Mouse (Mus musculus) lung, postnatal 0 days (tissue): Measurements from ENCODE around the gene Smad5. TPM values are rescaled to one million over a fixed set of nuclear protein-coding genes. Genes with fewer than 3 reads are reported as not detected.

ENCODE experiments used
- ATAC-seq: fragments of 200-750 bp; cut with Nextera tagmentation; 2 replicates; pipeline ENCODE4 v1.8.0; 2017; ENCODE audit warnings: moderate library complexity
- DNase-seq: peaks from one replicate; pipeline ENCODE4 v3.0.0-alpha.2; 2016; ENCODE audit warnings: low spot score
- H3K27ac ChIP-seq: fragments of 300-500 bp; sonication (generic); 2 replicates; pipeline ENCODE4 v1.5.1; 2014; ENCODE audit warnings: antibody characterized with exemption, mild to moderate bottlenecking, low read length, mixed read lengths
- H3K27me3 ChIP-seq: fragments of 300-500 bp; sonication (generic); replicated peaks from 2 replicates; pipeline ENCODE4 v1.6.1; 2014; ENCODE audit warnings: low read length, mixed read lengths; ENCODE audit not compliant: insufficient read depth
- H3K36me3 ChIP-seq: fragments of 300-500 bp; sonication (generic); 2 replicates; pipeline ENCODE4 v1.6.1; 2014; ENCODE audit warnings: low read length, mixed read lengths; ENCODE audit not compliant: insufficient read depth
- H3K4me1 ChIP-seq: fragments of 300-500 bp; sonication (generic); 2 replicates; pipeline ENCODE4 v1.6.1; 2014; ENCODE audit warnings: antibody characterized with exemption, low read depth, low read length, mixed read lengths; ENCODE audit not compliant: insufficient read depth
- H3K4me2 ChIP-seq: fragments of 300-500 bp; sonication (generic); replicated peaks from 2 replicates; pipeline ENCODE4 v1.6.1; 2014; ENCODE audit warnings: low read depth, mild to moderate bottlenecking, low read length, moderate library complexity, mixed read lengths
- H3K4me3 ChIP-seq: fragments of 300-500 bp; sonication (generic); 2 replicates; pipeline ENCODE4 v1.5.1; 2014; ENCODE audit warnings: low read depth, low read length
- H3K9ac ChIP-seq: fragments of 300-500 bp; sonication (generic); replicated peaks from 2 replicates; pipeline ENCODE4 v1.6.1; 2014; ENCODE audit warnings: low read depth, mild to moderate bottlenecking
- H3K9me3 ChIP-seq: fragments of 300-500 bp; sonication (generic); 2 replicates; pipeline ENCODE4 v1.6.1; 2016; ENCODE audit warnings: low read length, mixed read lengths
- CTCF ChIP-seq: IDR thresholded peaks from 2 replicates; pipeline ENCODE4 v1.5.1; 2016; ENCODE audit warnings: antibody characterized with exemption, mild to moderate bottlenecking
- EP300 ChIP-seq: IDR thresholded peaks from 2 replicates; pipeline ENCODE4 v1.6.1; 2016; ENCODE audit warnings: antibody characterized with exemption, mild to moderate bottlenecking, control low read depth
- WGBS: fragments of 180-500 bp; shearing (Covaris S2); extraction: QIAGEN DNeasy Blood & Tissue Kit; methylation state at CpG from one replicate; pipeline ENCODE4 v1.1.7; 2014; 5-methylcytosine and 5-hydroxymethylcytosine counted together
- polyA plus RNA-seq: library from polyadenylated mRNA; unstranded; fragments of >200 nt; fragmentation: Nextera tagmentation; extraction: Ambion mirVana; gene quantifications from 2 replicates; pipeline ENCODE4 v1.2.1, GENCODE M21; 2015

The Smad5 gene
- polyA plus RNA-seq = 16.6 and 16.9 TPM in 2 replicates

DNA sequence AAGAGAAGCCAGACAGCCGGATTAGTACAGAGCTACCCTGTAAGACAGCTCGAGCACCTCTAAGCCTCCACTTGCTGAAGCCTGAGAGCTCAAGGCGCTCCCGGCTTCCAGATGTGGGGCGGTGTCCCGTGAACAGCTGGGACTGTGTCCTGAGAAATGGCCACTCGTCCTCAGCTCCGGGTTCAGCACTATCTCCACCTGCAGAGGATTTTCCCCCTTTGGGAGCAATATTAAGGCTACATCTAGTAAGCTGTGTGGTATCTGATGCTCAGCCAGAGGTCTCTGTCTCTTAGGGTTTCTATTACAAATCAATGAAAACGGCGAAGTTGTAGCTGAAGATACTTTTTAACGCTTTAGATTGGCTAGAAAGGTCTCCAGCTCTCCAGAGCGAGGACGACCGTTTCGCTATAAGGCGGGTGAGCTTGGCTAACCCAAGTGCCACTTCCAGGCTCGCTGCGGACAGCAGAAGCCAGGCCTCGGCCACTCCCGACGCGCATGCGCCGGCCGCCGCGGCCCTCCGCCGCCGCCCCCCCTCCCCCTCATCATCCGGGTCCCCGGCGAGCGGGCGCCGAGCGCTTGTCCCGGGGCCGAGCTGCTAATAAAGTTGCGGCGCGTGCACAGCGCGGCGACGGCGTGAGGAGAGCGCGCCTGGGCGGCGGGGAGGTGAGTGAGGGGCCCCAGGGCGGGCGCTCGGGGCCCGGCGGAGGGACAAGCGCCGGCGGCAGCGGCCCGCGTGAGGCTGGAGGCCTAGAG lies at the start of gene Smad5:
Gene Smad5 (plus strand): TSS at position 542 of the 753 bp plus-strand sequence.
- 5% methylated on average over 38 of the region's 62 CpGs for WGBS
- peak within 1 kb of the TSS; percentile 100 for H3K27ac ChIP-seq
- H3K9ac ChIP-seq = peak within 1 kb of the TSS; percentile 86
- no peaks in the 10 kb centered on the region for H3K27me3 ChIP-seq
- ATAC-seq (peak; percentile 91), DNase-seq (peak; percentile 95)
- H3K4me2 ChIP-seq = peak within 1 kb of the TSS; percentile 69
- H3K36me3 ChIP-seq = peaks cover 6% of the 10 kb centered on the region; the same call in 1 of the 2 replicates
- H3K4me3 ChIP-seq = peak within 1 kb of the TSS; percentile 75
- TF ChIP-seq EP300 = no peak
- TF ChIP-seq CTCF = no peak
- peaks cover 18% of the 10 kb centered on the region; the same call in 1 of the 2 replicates for H3K4me1 ChIP-seq
- no peaks in the 10 kb centered on the region for H3K9me3 ChIP-seq

- 60% methylated on average over 5 of the region's 5 CpGs for WGBS
- no peaks in the 10 kb centered on the region for H3K36me3 ChIP-seq
- DNase-seq (peak; percentile 28), ATAC-seq (0 out of 2 replicates have a peak, but pooled peaks have one; percentile 16)
- no peak overlapping the region for H3K9ac ChIP-seq
- TF ChIP-seq CTCF (no peak), EP300 (no peak)
- peaks cover 5% of the 10 kb centered on the region; the same call in 1 of the 2 replicates for H3K4me1 ChIP-seq
- H3K4me2 ChIP-seq = no peak overlapping the region
- no peaks in the 10 kb centered on the region for H3K9me3 ChIP-seq
- H3K27ac ChIP-seq = no peak overlapping the region
- no peak overlapping the region for H3K4me3 ChIP-seq
- no peaks in the 10 kb centered on the region for H3K27me3 ChIP-seq
These were observed 48.6 kb upstream of the Smad5 start for GRCm38 (mm10) chr13:56654176-56654575.

DNA sequence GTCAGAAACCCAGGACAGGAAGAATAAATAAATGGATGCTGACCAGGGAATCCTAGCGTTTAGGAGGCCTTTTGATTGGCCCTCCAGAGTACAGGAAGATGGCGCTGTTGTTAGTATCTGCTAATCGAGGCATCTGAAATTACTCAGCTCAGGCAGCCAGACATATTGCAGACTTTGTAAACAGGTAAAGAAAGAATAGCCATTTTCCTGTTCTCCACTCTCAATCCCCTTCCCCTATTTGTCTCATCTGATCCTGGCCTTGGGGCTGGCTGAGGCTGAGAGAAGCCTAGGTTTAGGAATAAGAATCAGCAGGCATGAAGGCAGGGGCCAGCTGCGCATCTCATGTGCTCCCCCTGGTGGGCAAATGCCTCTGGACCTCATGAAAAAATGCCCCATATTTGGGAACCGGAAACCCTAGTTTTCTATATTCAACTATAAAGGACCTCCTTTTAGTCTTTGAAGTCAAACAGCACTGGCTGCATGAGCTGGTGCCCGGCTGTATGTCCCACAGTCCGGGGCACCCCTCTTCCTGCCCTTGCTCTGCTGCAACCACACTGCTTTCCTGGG lies 44.8 kb upstream of the Smad5 start:
- ATAC-seq = peak; percentile 20; the same call in 1 of the 2 replicates
- no peaks in the 10 kb centered on the region for H3K27me3 ChIP-seq
- no peak overlapping the region for H3K4me2 ChIP-seq
- H3K4me1 ChIP-seq = peaks cover 9% of the 10 kb centered on the region; the same call in 1 of the 2 replicates
- H3K36me3 ChIP-seq = no peaks in the 10 kb centered on the region
- 19% methylated on average over 7 of the region's 7 CpGs for WGBS
- peak; percentile 87 for DNase-seq
- no peak overlapping the region for H3K27ac ChIP-seq
- no peak overlapping the region for H3K9ac ChIP-seq
- no peak overlapping the region for H3K4me3 ChIP-seq
- TF ChIP-seq CTCF (peak; percentile 86), EP300 (no peak)
- H3K9me3 ChIP-seq = no peaks in the 10 kb centered on the region

DNA sequence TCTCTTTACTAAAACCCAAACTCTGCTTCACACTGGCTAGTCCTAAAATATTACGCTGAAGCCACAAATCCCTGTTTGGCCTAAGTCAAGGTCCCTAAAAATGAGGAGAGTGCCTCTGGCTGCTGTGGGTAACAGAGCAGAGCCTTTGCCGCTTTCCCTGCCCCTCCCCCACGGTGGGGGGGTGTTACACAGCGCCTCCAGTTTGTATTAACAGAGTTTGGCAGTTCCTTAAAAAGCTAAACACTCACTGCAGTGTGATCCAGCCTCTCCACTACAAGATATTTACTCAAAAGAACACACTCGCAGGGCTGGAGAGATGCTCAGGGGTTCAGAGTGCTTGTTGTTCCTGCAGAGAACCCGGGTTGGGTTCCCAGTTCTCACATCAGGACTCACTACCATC lies 43.9 kb upstream of the Smad5 start:
- TF ChIP-seq CTCF = no peak
- 0 out of 2 replicates have a peak, but pooled peaks have one; percentile 13 for TF ChIP-seq EP300
- ATAC-seq (peak; percentile 46), DNase-seq (peak; percentile 75)
- H3K4me2 ChIP-seq = no peak overlapping the region
- H3K9me3 ChIP-seq = no peaks in the 10 kb centered on the region
- H3K27ac ChIP-seq = no peak overlapping the region
- H3K4me1 ChIP-seq = peaks cover 9% of the 10 kb centered on the region; the same call in 1 of the 2 replicates
- no peak overlapping the region for H3K4me3 ChIP-seq
- 30% methylated on average over 6 of the region's 6 CpGs for WGBS
- H3K9ac ChIP-seq = no peak overlapping the region
- no peaks in the 10 kb centered on the region for H3K27me3 ChIP-seq
- no peaks in the 10 kb centered on the region for H3K36me3 ChIP-seq

DNA sequence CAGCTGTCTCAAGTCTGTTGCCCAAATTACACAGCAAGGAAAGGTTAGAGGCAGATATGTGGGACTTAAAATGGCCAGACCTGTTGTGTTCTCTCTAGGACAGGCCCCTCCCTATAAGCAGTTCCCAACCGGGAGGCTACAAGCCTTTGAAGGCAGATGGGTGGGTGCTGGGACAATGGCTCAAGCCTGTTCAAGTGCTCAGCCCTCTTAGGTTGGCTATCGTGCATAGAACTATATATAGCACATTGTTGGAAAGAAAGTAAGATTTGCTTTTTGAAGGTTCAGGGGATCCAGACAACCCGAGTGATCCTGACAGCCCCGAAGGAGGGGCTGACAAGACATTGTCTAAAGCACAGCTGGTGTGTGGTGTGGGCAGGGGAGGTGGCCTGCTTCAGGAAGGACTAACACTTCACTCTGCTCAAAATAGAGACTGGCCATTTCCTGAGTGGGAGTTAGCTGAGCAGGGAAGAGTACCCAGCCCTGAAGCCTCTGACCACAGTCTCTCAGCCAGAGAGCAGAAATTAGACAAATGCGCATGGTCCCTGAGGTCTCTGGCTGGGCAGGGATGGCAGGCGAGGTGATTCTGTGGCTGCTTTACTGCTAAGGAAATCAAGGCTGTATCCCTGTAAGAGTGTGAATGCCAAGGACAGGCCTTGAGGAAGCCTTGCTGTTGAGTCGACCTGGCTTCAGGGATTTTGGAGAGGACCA lies 40.7 kb upstream of the Smad5 start:
- H3K9ac ChIP-seq = no peak overlapping the region
- peaks cover 9% of the 10 kb centered on the region; the same call in 1 of the 2 replicates for H3K4me1 ChIP-seq
- H3K4me2 ChIP-seq = no peak overlapping the region; the same call in 1 of the 2 replicates
- no peaks in the 10 kb centered on the region for H3K27me3 ChIP-seq
- H3K36me3 ChIP-seq = no peaks in the 10 kb centered on the region
- ATAC-seq = peak; percentile 71
- H3K27ac ChIP-seq = peak overlapping the region; percentile 62; the same call in 1 of the 2 replicates
- TF ChIP-seq CTCF (no peak), EP300 (no peak)
- H3K4me3 ChIP-seq = no peak overlapping the region
- H3K9me3 ChIP-seq = no peaks in the 10 kb centered on the region
- DNase-seq = peak; percentile 59
- 30% methylated on average over 7 of the region's 7 CpGs for WGBS
